Mouse (Mus musculus) liver, postnatal 0 days (tissue): Measurements from ENCODE around the gene Syt9.

ENCODE experiments used
- CTCF ChIP-seq: sonication (generic); IDR thresholded peaks from 2 replicates; pipeline ENCODE4 v1.5.1; 2016; ENCODE audit warnings: antibody characterized with exemption, low read depth
- EP300 ChIP-seq: IDR thresholded peaks from 2 replicates; pipeline ENCODE4 v1.6.1; 2016; ENCODE audit warnings: antibody characterized with exemption, low read depth, mild to moderate bottlenecking

DNA sequence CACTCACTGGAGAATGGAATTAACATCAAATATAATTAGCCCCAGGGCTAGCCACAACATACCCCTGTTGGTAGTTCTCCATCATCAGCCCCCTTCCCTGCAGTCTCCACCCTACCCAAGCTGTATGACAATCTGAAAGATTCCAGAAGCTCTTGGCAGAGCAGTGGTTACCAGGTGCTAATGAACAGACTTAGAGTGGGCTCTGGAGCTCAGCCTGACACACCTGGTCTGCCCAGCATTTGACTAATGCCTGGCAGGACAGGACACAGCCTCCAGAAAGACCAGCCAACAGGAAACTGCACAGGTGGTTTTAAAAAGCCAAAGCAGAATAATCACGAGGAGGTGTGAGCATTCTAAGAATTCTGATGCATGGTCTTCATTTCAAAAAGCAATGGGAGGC is 182.9 kb downstream of the Syt9 start:
- TF ChIP-seq CTCF = no peak
- TF ChIP-seq EP300 = no peak
